Mouse (Mus musculus) lung, postnatal 0 days (tissue): ENCODE measurements around the gene Hoxa13. TPM values are rescaled to one million over a fixed set of nuclear protein-coding genes. Genes with fewer than 3 reads are reported as not detected.

Source experiments
- ATAC-seq: fragments of 200-750 bp; cut with Nextera tagmentation; 2 replicates; pipeline ENCODE4 v1.8.0; 2017; ENCODE audit warnings: moderate library complexity
- DNase-seq: peaks from one replicate; pipeline ENCODE4 v3.0.0-alpha.2; 2016; ENCODE audit warnings: low spot score
- H3K27ac ChIP-seq: fragments of 300-500 bp; sonication (generic); 2 replicates; pipeline ENCODE4 v1.5.1; 2014; ENCODE audit warnings: antibody characterized with exemption, mild to moderate bottlenecking, low read length, mixed read lengths
- H3K27me3 ChIP-seq: fragments of 300-500 bp; sonication (generic); replicated peaks from 2 replicates; pipeline ENCODE4 v1.6.1; 2014; ENCODE audit warnings: low read length, mixed read lengths; ENCODE audit not compliant: insufficient read depth
- H3K36me3 ChIP-seq: fragments of 300-500 bp; sonication (generic); 2 replicates; pipeline ENCODE4 v1.6.1; 2014; ENCODE audit warnings: low read length, mixed read lengths; ENCODE audit not compliant: insufficient read depth
- H3K4me1 ChIP-seq: fragments of 300-500 bp; sonication (generic); 2 replicates; pipeline ENCODE4 v1.6.1; 2014; ENCODE audit warnings: antibody characterized with exemption, low read depth, low read length, mixed read lengths; ENCODE audit not compliant: insufficient read depth
- H3K4me2 ChIP-seq: fragments of 300-500 bp; sonication (generic); replicated peaks from 2 replicates; pipeline ENCODE4 v1.6.1; 2014; ENCODE audit warnings: low read depth, mild to moderate bottlenecking, low read length, moderate library complexity, mixed read lengths
- H3K4me3 ChIP-seq: fragments of 300-500 bp; sonication (generic); 2 replicates; pipeline ENCODE4 v1.5.1; 2014; ENCODE audit warnings: low read depth, low read length
- H3K9ac ChIP-seq: fragments of 300-500 bp; sonication (generic); replicated peaks from 2 replicates; pipeline ENCODE4 v1.6.1; 2014; ENCODE audit warnings: low read depth, mild to moderate bottlenecking
- H3K9me3 ChIP-seq: fragments of 300-500 bp; sonication (generic); 2 replicates; pipeline ENCODE4 v1.6.1; 2016; ENCODE audit warnings: low read length, mixed read lengths
- CTCF ChIP-seq: IDR thresholded peaks from 2 replicates; pipeline ENCODE4 v1.5.1; 2016; ENCODE audit warnings: antibody characterized with exemption, mild to moderate bottlenecking
- EP300 ChIP-seq: IDR thresholded peaks from 2 replicates; pipeline ENCODE4 v1.6.1; 2016; ENCODE audit warnings: antibody characterized with exemption, mild to moderate bottlenecking, control low read depth
- WGBS: fragments of 180-500 bp; shearing (Covaris S2); extraction: QIAGEN DNeasy Blood & Tissue Kit; methylation state at CpG from one replicate; pipeline ENCODE4 v1.1.7; 2014; 5-methylcytosine and 5-hydroxymethylcytosine counted together
- polyA plus RNA-seq: library from polyadenylated mRNA; unstranded; fragments of >200 nt; fragmentation: Nextera tagmentation; extraction: Ambion mirVana; gene quantifications from 2 replicates; pipeline ENCODE4 v1.2.1, GENCODE M21; 2015

Gene Hoxa13
- polyA plus RNA-seq, 1 experiment from 2014 or later = not detected

DNA sequence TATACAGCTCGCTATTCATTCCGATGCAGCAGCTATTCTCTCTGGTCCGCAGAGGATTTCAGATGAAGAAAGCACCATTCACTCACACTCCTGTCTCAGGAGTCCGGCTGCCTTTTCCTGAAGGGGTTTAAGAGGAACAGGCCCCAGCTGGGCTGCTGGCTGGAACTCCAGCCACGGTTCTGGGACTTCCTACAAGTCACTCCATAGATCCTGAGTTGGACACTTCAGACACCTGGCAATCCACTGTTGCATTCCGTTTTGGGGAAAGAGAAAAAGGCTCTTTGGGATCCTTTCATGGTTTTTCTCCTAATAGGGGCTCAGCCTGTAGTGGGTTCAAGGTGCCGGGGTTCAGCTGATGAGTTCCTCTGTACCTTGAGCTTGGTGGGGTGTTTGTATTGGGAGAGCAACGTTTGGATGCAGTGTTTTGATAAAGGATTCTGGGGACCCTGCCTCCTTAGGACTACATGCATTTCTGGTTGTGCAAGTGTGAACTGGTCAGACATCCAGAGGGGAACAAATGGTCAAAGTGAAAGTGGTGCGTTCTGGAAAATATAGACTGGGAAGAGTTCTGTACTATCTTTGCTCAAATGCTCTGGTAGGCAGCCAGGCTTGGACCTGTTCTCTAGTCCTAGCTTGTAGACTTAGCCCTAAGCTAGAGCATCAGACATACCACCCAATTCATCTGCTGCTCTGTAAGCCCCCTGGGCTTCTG, 1.2 kb upstream of the Hoxa13 start:
- DNase-seq = no peak
- ATAC-seq = no peak
- WGBS = 6% methylated on average over 9 of the region's 9 CpGs
- Histone ChIP-seq H3K9ac (no peak overlapping the region), H3K9me3 (no peaks in the 10 kb centered on the region), H3K4me3 (peak overlapping the region; percentile 3; the same call in 1 of the 2 replicates), H3K4me2 (no peak overlapping the region), H3K27ac (no peak overlapping the region), H3K4me1 (no peaks in the 10 kb centered on the region), H3K27me3 (peaks cover 85% of the 10 kb centered on the region), H3K36me3 (no peaks in the 10 kb centered on the region)
- no peak for TF ChIP-seq EP300
- TF ChIP-seq CTCF = no peak

GRCm38 (mm10) chr6:52259811-52260261, 844 bp downstream of the Hoxa13 start:
- ATAC-seq (no peak; the same call in 1 of the 2 replicates), DNase-seq (no peak)
- no peaks in the 10 kb centered on the region for H3K36me3 ChIP-seq
- H3K4me1 ChIP-seq = no peaks in the 10 kb centered on the region
- peak overlapping the region; percentile 69 for H3K4me2 ChIP-seq
- no peaks in the 10 kb centered on the region for H3K9me3 ChIP-seq
- H3K4me3 ChIP-seq = peak overlapping the region; percentile 30
- no peak overlapping the region for H3K9ac ChIP-seq
- TF ChIP-seq CTCF = no peak
- no peak for TF ChIP-seq EP300
- WGBS = 3% methylated on average over 35 of the region's 39 CpGs
- H3K27me3 ChIP-seq = peaks cover 81% of the 10 kb centered on the region
- no peak overlapping the region for H3K27ac ChIP-seq

- H3K9me3 ChIP-seq = no peaks in the 10 kb centered on the region
- DNase-seq (no peak), ATAC-seq (no peak; the same call in 1 of the 2 replicates)
- no peak overlapping the region for H3K27ac ChIP-seq
- WGBS = 2% methylated on average over 25 of the region's 25 CpGs
- H3K27me3 ChIP-seq = peaks cover 76% of the 10 kb centered on the region
- H3K4me2 ChIP-seq = no peak overlapping the region
- no peaks in the 10 kb centered on the region for H3K36me3 ChIP-seq
- no peak overlapping the region for H3K9ac ChIP-seq
- H3K4me3 ChIP-seq = no peak overlapping the region
- no peak for TF ChIP-seq CTCF
- TF ChIP-seq EP300 = no peak
- H3K4me1 ChIP-seq = no peaks in the 10 kb centered on the region
These were observed 1.4 kb downstream of the Hoxa13 start for GRCm38 (mm10) chr6:52259081-52259790.

DNA sequence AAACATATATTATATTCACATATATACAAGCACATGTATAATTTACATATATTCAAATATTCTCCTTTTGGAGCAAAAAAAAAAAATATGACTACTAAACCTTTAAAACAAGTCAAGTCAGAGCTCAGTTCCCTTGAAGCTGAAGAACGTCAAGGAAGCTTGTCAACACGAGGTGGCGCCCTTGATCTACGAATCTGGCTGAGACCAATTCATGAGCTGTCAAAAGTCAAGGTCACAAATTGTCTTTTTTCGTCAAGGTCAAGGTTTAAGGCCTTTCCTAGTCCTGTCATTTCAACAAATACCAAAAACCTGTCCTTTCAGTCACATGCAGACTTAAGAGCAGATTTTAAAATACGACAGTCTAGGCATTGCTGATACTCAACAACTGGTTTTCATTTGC, 3.7 kb downstream of the Hoxa13 start:
- Histone ChIP-seq H3K9me3 (no peaks in the 10 kb centered on the region), H3K4me1 (no peaks in the 10 kb centered on the region), H3K36me3 (no peaks in the 10 kb centered on the region), H3K9ac (no peak overlapping the region), H3K4me3 (no peak overlapping the region), H3K27ac (no peak overlapping the region), H3K27me3 (peaks cover 83% of the 10 kb centered on the region), H3K4me2 (no peak overlapping the region)
- DNase-seq (peak; percentile 82), ATAC-seq (no peak)
- under 1% methylated on average over 6 of the region's 6 CpGs for WGBS
- TF ChIP-seq CTCF (peak; percentile 88), EP300 (no peak)

DNA sequence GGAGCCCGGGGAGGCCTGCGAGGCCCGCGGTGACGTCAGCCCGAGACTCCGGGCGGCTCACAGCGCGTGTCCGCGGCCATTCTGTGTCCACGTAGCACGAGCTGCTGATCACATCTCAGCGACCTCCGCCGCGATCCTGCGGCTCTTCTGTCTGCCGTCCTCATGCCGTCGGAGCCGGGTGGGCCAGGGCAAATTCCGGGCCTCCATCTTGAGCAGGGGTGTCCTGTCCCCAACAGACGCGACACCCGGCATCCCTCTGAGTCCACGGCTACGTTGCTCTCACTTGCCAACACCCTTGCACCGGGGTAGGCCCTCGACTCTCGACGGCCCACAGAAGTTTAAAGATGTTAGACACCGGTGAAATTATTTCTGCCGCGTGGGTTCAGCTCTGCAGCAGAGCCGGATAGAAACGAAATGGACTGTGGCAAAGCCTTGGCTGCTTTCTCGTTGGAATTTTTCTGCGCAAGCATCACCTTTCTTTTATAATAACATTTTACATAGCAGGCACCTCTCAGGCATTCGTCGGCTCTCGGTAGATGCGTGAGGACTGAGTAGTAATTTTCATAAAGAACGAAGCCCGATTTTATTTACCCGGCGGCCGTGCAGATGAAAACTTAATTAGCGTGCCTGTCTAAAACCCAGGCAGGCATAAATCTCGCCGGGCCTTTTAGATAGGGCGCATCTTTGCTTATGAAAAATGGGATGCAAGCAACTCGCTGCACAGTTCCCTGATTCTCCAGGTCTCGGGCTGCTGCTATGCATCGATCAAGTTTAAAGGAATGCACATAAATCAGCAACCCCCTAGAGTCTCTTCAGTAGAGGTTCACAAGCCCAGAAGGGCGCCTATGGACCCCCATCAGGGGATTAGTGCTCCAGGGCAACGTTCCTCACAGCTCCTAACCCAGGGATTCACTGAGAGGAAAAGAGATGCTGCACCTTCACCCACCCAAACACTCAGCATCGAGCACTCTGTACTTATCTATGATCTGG, 6.9 kb downstream of the Hoxa13 start:
- Histone ChIP-seq H3K4me1 (no peaks in the 10 kb centered on the region), H3K9ac (no peak overlapping the region), H3K27me3 (peaks cover 87% of the 10 kb centered on the region), H3K4me2 (no peak overlapping the region), H3K9me3 (no peaks in the 10 kb centered on the region), H3K36me3 (no peaks in the 10 kb centered on the region), H3K4me3 (peak overlapping the region; percentile 12; the same call in 1 of the 2 replicates), H3K27ac (no peak overlapping the region)
- TF ChIP-seq EP300 = no peak
- TF ChIP-seq CTCF = no peak
- no peak for ATAC-seq
- 2% methylated on average over 59 of the region's 59 CpGs for WGBS
- no peak for DNase-seq
